Mouse (Mus musculus) MEL (cell line): ENCODE data around the gene Sec11a.
A peak's percentile ranks its signal among the peaks of the same experiment; 100 is the strongest.

Experiments
- CHD1 ChIP-seq: IDR thresholded peaks from 2 replicates; pipeline ENCODE4 v1.6.1; 2012; ENCODE audit warnings: low read depth, mild to moderate bottlenecking, inconsistent platforms, low read length, improper control_type of control experiment
- CHD2 ChIP-seq: IDR thresholded peaks from 2 replicates; pipeline ENCODE4 v1.6.1; 2011; ENCODE audit warnings: low read length, improper control_type of control experiment
- CTCF ChIP-seq, 3 experiments: IDR thresholded peaks in 2 of 3; conservative IDR thresholded peaks in 1 of 3; 2 replicates each; pipeline ENCODE4 v1.5.1; 2011 to 2012; ENCODE audit warnings: low read length in 3 of 3, low read depth in 2 of 3, mild to moderate bottlenecking in 2 of 3, improper control_type of control experiment in 1 of 3, inconsistent platforms in 1 of 3, mixed read lengths in 1 of 3, moderate library complexity in 1 of 3; ENCODE audit not compliant: control insufficient read depth in 1 of 3, insufficient read depth in 1 of 3, poor library complexity in 1 of 3, severe bottlenecking in 1 of 3
- EP300 ChIP-seq, 2 experiments: IDR thresholded peaks; 2 replicates each; pipeline ENCODE4 v1.6.1; 2011; ENCODE audit warnings: improper control_type of control experiment in 2 of 2, low read length in 2 of 2, low read depth in 1 of 2, mild to moderate bottlenecking in 1 of 2
- GABPA ChIP-seq: IDR thresholded peaks from 2 replicates; pipeline ENCODE4 v1.6.1; 2012; ENCODE audit warnings: low read depth, mild to moderate bottlenecking, inconsistent platforms, low read length, improper control_type of control experiment, moderate library complexity
- MAFK ChIP-seq: IDR thresholded peaks from 2 replicates; pipeline ENCODE4 v1.6.1; 2011; ENCODE audit warnings: low read depth, mild to moderate bottlenecking, low read length, improper control_type of control experiment, borderline replicate concordance
- MAX ChIP-seq: IDR thresholded peaks from 2 replicates; pipeline ENCODE4 v1.6.1; 2011; ENCODE audit warnings: low read length, improper control_type of control experiment
- NELFE ChIP-seq: IDR thresholded peaks from 2 replicates; pipeline ENCODE4 v1.6.1; 2011; ENCODE audit warnings: low read depth, low read length, improper control_type of control experiment
- POLR2A ChIP-seq, 2 experiments: IDR thresholded peaks; 2 replicates each; pipeline ENCODE4 v1.6.1; 2011 to 2012; ENCODE audit warnings: low read length in 2 of 2, mild to moderate bottlenecking in 2 of 2, control low read depth in 1 of 2, improper control_type of control experiment in 1 of 2, low read depth in 1 of 2, moderate library complexity in 1 of 2; ENCODE audit not compliant: control insufficient read depth in 1 of 2, insufficient read depth in 1 of 2, poor library complexity in 1 of 2
- TAL1 ChIP-seq: IDR thresholded peaks from 2 replicates; pipeline ENCODE4 v1.6.1; 2012; ENCODE audit warnings: mild to moderate bottlenecking, inconsistent platforms, low read length, moderate library complexity, mixed read lengths
- ZKSCAN1 ChIP-seq: IDR thresholded peaks from 2 replicates; pipeline ENCODE4 v1.6.1; 2012; ENCODE audit warnings: low read depth, mild to moderate bottlenecking, inconsistent platforms, low read length, improper control_type of control experiment, moderate library complexity
- ZNF384 ChIP-seq: IDR thresholded peaks from 2 replicates; pipeline ENCODE4 v1.6.1; 2012; ENCODE audit warnings: low read depth, mild to moderate bottlenecking, inconsistent platforms, low read length, improper control_type of control experiment

GRCm38 (mm10) chr7:80885666-80886065 is 61.9 kb downstream of the Sec11a start:
- TF ChIP-seq NELFE (no peak), EP300 (IDR thresholded peaks at IDR 0.05; ENCODE audit: low read depth in 1 of 2, low read length in 2 of 2) (no peak), MAX (no peak), CTCF (IDR thresholded peaks at IDR 0.05 in 2 of 3, conservative IDR thresholded peaks at IDR 0.05 in 1 of 3; ENCODE audit: control insufficient read depth in 1 of 3, insufficient read depth in 1 of 3, low read depth in 2 of 3, low read length in 3 of 3, poor library complexity in 1 of 3, severe bottlenecking in 1 of 3) (peak; percentile 30 to 59 (median 59); a peak in 4 of 6 replicates), TAL1 (no peak), GABPA (no peak), CHD2 (no peak), POLR2A (IDR thresholded peaks at IDR 0.05; ENCODE audit: control insufficient read depth in 1 of 2, insufficient read depth in 1 of 2, low read depth in 1 of 2, low read length in 2 of 2, poor library complexity in 1 of 2) (no peak), ZKSCAN1 (no peak), CHD1 (no peak), MAFK (no peak), ZNF384 (peak; percentile 90)
